Mouse (Mus musculus) forebrain, embryonic 15.5 days (tissue): ENCODE measurements around the gene I830077J02Rik. TPM values are rescaled to one million over a fixed set of nuclear protein-coding genes. Genes with fewer than 3 reads are reported as not detected.

ENCODE experiments used
- ATAC-seq: fragments of 200-750 bp; cut with Nextera tagmentation; replicated peaks from 2 replicates; pipeline ENCODE4 v1.8.0; 2017; ENCODE audit warnings: mild to moderate bottlenecking, moderate TSS enrichment, moderate library complexity
- H3K27ac ChIP-seq: fragments of 300-500 bp; sonication (generic); replicated peaks from 2 replicates; pipeline ENCODE4 v1.5.1; 2015; ENCODE audit warnings: mild to moderate bottlenecking, inconsistent platforms
- H3K27me3 ChIP-seq: fragments of 300-500 bp; sonication (generic); 2 replicates; pipeline ENCODE4 v1.6.1; 2015; ENCODE audit warnings: inconsistent platforms
- H3K36me3 ChIP-seq: fragments of 300-500 bp; sonication (generic); 2 replicates; pipeline ENCODE4 v1.6.1; 2015; ENCODE audit warnings: mild to moderate bottlenecking, inconsistent platforms
- H3K4me1 ChIP-seq: fragments of 300-500 bp; sonication (generic); 2 replicates; pipeline ENCODE4 v1.6.1; 2015; ENCODE audit warnings: inconsistent platforms
- H3K4me2 ChIP-seq: fragments of 300-500 bp; sonication (generic); replicated peaks from 2 replicates; pipeline ENCODE4 v1.6.1; 2015; ENCODE audit warnings: mild to moderate bottlenecking, inconsistent platforms
- H3K4me3 ChIP-seq: fragments of 300-500 bp; sonication (generic); 2 replicates; pipeline ENCODE4 v1.5.1; 2015; ENCODE audit warnings: mild to moderate bottlenecking, inconsistent platforms
- H3K9ac ChIP-seq: fragments of 300-500 bp; sonication (generic); replicated peaks from 2 replicates; pipeline ENCODE4 v1.6.1; 2015; ENCODE audit warnings: mild to moderate bottlenecking, inconsistent platforms
- H3K9me3 ChIP-seq: fragments of 300-500 bp; sonication (generic); 2 replicates; pipeline ENCODE4 v1.6.1; 2016; ENCODE audit warnings: inconsistent platforms
- WGBS: fragments of 180-500 bp; shearing (Covaris S2); methylation state at CpG from one replicate; pipeline ENCODE4 v1.1.7; 2015; ENCODE audit warnings: mixed read lengths; 5-methylcytosine and 5-hydroxymethylcytosine counted together
- polyA plus RNA-seq: library from polyadenylated mRNA; unstranded; fragments of >200 nt; fragmentation: Nextera tagmentation; extraction: Ambion mirVana; gene quantifications from 2 replicates; pipeline ENCODE4 v1.2.1, GENCODE M21; 2015

Gene I830077J02Rik
- polyA plus RNA-seq, 1 experiment from 2014 or later = 0.20 TPM

DNA sequence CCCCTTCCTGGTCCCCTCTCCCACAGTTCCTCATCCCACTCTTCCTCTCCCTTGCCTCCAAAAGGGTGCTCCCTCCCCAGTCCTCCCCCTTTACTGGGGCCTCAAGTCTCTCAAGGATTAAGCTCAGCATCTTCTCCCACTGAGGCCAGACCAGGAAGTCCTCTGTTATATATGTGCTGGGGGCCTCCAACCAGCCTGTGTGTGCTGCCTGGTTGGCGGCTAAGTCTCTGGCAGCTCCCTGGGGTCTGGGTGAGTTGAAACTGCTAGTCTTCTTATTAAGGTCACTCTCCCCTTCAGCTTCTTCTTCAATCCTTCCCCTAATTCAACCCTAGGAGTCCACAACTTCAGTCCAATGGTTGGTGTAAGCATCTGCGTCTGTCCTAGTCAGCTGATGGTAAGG lies 49.4 kb downstream of the I830077J02Rik start:
- Histone ChIP-seq H3K27me3 (no peaks in the 10 kb centered on the region), H3K9ac (no peak overlapping the region), H3K4me2 (no peak overlapping the region), H3K36me3 (no peaks in the 10 kb centered on the region), H3K4me1 (no peaks in the 10 kb centered on the region), H3K9me3 (no peaks in the 10 kb centered on the region), H3K27ac (no peak overlapping the region), H3K4me3 (no peak overlapping the region)
- ATAC-seq = no peak
- 90% methylated on average over 2 of the region's 2 CpGs for WGBS

DNA sequence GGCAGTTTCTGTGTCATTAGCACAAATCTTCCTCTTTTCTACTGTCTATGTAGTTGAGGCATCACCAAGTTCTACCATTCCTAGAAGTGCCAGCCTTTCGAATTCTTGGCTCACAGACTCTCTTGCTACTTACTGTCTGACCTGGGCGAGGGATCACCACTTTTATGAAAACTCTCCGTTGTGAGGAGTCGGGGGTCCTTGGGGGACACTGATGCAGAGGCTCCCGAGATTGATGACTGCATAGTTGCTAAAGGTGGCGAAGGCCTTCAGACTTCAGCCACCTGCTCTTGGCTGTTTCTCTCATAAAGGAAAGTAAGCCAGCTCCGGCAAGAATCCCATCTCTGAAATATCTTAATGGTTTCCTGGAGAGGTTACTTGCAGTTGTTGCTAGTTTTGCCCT lies 50.4 kb downstream of the I830077J02Rik start:
- H3K4me3 ChIP-seq = no peak overlapping the region
- no peaks in the 10 kb centered on the region for H3K36me3 ChIP-seq
- no peaks in the 10 kb centered on the region for H3K4me1 ChIP-seq
- no peak overlapping the region for H3K9ac ChIP-seq
- H3K4me2 ChIP-seq = no peak overlapping the region
- H3K9me3 ChIP-seq = no peaks in the 10 kb centered on the region
- WGBS = 93% methylated on average over 7 of the region's 7 CpGs
- no peak overlapping the region for H3K27ac ChIP-seq
- ATAC-seq = no peak
- H3K27me3 ChIP-seq = no peaks in the 10 kb centered on the region

DNA sequence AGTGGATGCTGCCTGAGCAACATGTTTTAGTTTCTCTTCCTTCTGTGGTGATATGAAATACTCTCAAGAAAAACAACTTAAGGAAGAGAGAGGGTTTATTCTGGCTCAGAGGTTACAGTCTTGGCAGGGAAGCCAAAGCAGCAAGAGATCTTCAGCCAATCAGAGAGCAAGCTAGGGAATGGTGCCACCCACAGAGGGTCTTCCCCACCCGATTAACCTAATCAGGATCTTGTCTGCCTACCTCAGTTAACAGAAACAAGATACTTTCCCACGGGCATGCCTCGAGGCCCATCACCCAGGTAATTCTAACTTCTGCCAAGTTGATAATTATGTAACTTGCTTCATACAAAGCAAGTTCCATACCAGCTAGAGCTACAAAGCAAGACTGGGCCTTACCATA lies 52.0 kb downstream of the I830077J02Rik start:
- Histone ChIP-seq H3K4me1 (no peaks in the 10 kb centered on the region), H3K4me2 (no peak overlapping the region), H3K27me3 (no peaks in the 10 kb centered on the region), H3K27ac (no peak overlapping the region), H3K4me3 (no peak overlapping the region), H3K36me3 (no peaks in the 10 kb centered on the region), H3K9me3 (no peaks in the 10 kb centered on the region), H3K9ac (no peak overlapping the region)
- no peak for ATAC-seq
- WGBS = 63% methylated on average over 3 of the region's 3 CpGs

DNA sequence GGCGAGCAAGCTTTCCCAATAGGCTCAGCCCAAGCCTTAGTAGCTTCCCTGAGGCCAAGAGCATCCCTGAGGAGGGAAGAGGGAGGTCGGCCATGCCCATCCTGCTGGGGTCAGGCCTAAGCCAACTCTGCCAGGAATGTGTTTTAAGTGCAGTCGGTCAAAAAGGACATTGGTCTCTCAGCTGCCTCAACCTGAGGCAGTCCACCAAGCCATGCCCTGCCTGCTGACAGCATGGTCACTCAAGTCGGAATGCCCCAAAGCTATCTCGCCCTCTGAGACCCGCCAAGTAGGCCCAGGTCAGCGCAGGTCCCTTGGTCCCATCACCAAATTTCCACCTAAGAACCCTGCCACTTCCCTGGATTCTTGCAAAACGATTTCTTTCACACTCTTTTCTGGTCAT lies 53.7 kb downstream of the I830077J02Rik start:
- no peaks in the 10 kb centered on the region for H3K27me3 ChIP-seq
- no peak overlapping the region for H3K27ac ChIP-seq
- no peaks in the 10 kb centered on the region for H3K36me3 ChIP-seq
- H3K4me2 ChIP-seq = no peak overlapping the region
- 92% methylated on average over 8 of the region's 8 CpGs for WGBS
- no peaks in the 10 kb centered on the region for H3K4me1 ChIP-seq
- ATAC-seq = no peak
- no peak overlapping the region for H3K4me3 ChIP-seq
- no peaks in the 10 kb centered on the region for H3K9me3 ChIP-seq
- H3K9ac ChIP-seq = no peak overlapping the region

DNA sequence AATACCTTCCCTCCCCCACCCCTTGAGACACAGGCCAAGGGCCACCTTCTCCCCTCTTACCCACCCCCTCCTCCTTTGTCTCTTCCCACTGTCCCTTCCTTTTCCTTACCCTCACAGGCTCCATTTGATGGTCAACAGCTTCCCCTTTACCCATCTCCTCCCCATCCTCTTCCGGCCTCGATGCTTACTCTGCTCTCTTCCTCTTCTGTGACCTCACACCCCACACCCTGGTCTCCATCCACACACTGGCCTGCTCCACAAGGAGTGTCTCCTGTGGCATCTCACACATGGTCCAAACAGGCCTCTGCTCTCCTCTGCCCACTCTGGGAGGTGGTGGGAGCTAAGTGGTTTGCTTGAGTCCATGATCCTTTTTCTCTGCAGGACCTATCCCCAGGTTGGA lies 54.5 kb downstream of the I830077J02Rik start:
- Histone ChIP-seq H3K27me3 (no peaks in the 10 kb centered on the region), H3K36me3 (no peaks in the 10 kb centered on the region), H3K4me1 (no peaks in the 10 kb centered on the region), H3K9me3 (no peaks in the 10 kb centered on the region), H3K4me2 (no peak overlapping the region), H3K4me3 (no peak overlapping the region), H3K27ac (no peak overlapping the region), H3K9ac (no peak overlapping the region)
- ATAC-seq = no peak
- 88% methylated on average over 2 of the region's 2 CpGs for WGBS

DNA sequence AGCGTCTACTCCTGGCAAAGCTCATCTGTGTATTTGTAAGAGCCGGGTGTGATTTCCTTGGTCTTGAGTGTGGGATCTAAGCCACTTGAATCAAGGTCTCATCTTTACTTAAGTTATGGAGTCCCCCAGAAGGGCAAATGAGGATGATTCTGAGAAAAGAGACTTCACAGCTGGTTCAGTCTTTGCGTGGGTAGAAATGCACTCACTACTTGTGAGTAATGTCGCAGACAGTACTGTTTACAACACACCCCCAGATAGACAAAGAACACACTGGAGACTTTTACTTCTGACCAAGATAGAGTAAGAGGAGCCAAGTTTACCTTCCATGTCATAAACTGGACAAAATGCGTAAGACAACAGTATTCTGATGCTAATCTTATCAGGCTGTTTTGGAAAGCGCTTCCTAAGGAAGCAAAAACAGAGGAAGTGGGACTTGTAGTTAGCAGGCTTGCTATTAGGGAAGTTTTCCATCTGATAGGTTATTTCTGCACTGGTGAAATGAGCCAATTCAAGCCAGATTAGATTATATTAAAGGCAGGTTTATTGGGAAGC lies 55.1 kb downstream of the I830077J02Rik start:
- no peak overlapping the region for H3K4me3 ChIP-seq
- no peak overlapping the region for H3K4me2 ChIP-seq
- H3K27me3 ChIP-seq = no peaks in the 10 kb centered on the region
- ATAC-seq = no peak
- no peaks in the 10 kb centered on the region for H3K9me3 ChIP-seq
- H3K36me3 ChIP-seq = no peaks in the 10 kb centered on the region
- 93% methylated on average over 6 of the region's 6 CpGs for WGBS
- H3K4me1 ChIP-seq = peaks cover 2% of the 10 kb centered on the region; the same call in 1 of the 2 replicates
- no peak overlapping the region for H3K27ac ChIP-seq
- H3K9ac ChIP-seq = no peak overlapping the region

DNA sequence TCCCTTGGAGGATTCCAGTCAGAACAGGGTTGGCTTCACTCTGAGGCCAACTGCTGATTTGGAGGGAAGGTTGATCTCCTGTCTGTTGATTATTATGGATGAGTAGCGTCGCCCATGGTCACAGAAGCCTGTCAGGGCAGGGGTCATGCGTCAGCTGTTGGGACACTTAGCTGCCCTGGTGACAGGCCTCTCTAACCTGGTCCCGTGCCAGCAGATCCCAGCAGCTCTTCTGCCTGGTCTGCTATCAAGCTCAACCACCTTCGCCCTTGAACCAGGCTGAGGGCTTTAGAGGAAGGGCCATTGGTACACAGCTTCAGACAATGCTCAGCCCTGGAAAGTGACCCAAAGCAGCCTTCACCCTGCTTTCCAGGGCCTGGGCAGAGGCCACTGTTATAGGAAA lies 56.4 kb downstream of the I830077J02Rik start:
- Histone ChIP-seq H3K9me3 (no peaks in the 10 kb centered on the region), H3K9ac (no peak overlapping the region), H3K36me3 (no peaks in the 10 kb centered on the region), H3K4me1 (peaks cover 12% of the 10 kb centered on the region; the same call in 1 of the 2 replicates), H3K27me3 (no peaks in the 10 kb centered on the region), H3K4me2 (no peak overlapping the region), H3K4me3 (no peak overlapping the region), H3K27ac (no peak overlapping the region)
- WGBS = 84% methylated on average over 5 of the region's 5 CpGs
- ATAC-seq = no peak

Other genes with a start within 250 kb of the I830077J02Rik start
- 31.6 and 33.6 TPM in 2 replicates for gene Ddx20, start 245.1 kb downstream of the I830077J02Rik start, polyA plus RNA-seq
- 3.1 and 3.3 TPM in 2 replicates for gene Inka2, start 228.1 kb downstream of the I830077J02Rik start, polyA plus RNA-seq
- gene Rap1a, start 131.3 kb downstream of the I830077J02Rik start, polyA plus RNA-seq = 76.3 and 78.3 TPM in 2 replicates
- 0.23 and 0.46 TPM in 2 replicates for gene Adora3, start 61.8 kb downstream of the I830077J02Rik start, polyA plus RNA-seq
- gene Tmigd3, start 61.8 kb downstream of the I830077J02Rik start, polyA plus RNA-seq = 0.24 TPM in 1 of 2 replicates, not detected in the other
- gene Wdr77, start 26.7 kb upstream of the I830077J02Rik start, polyA plus RNA-seq = 101 and 109 TPM in 2 replicates
- 477 and 490 TPM in 2 replicates for gene Atp5f1, start 27.4 kb upstream of the I830077J02Rik start, polyA plus RNA-seq
- gene Ovgp1, start 41.0 kb upstream of the I830077J02Rik start, polyA plus RNA-seq = 4.1 and 4.5 TPM in 2 replicates
- gene Pifo, start 82.0 kb upstream of the I830077J02Rik start, polyA plus RNA-seq = 3.7 and 8.5 TPM in 2 replicates
- not detected in 2 replicates for gene Chil5, start 100.2 kb upstream of the I830077J02Rik start, polyA plus RNA-seq
- 0.36 and 1.1 TPM in 2 replicates for gene Chia1, start 180.6 kb upstream of the I830077J02Rik start, polyA plus RNA-seq
- not detected in 2 replicates for gene Chil3, start 234.9 kb upstream of the I830077J02Rik start, polyA plus RNA-seq